Mouse (Mus musculus): ENCODE measurements around the gene Creld2.
"Not testable (repeated sequence)": the region's sequence is repeated elsewhere in the genome, so short reads cannot be mapped to it uniquely, and the experiment has no call there.

Creld2 gene

DNA sequence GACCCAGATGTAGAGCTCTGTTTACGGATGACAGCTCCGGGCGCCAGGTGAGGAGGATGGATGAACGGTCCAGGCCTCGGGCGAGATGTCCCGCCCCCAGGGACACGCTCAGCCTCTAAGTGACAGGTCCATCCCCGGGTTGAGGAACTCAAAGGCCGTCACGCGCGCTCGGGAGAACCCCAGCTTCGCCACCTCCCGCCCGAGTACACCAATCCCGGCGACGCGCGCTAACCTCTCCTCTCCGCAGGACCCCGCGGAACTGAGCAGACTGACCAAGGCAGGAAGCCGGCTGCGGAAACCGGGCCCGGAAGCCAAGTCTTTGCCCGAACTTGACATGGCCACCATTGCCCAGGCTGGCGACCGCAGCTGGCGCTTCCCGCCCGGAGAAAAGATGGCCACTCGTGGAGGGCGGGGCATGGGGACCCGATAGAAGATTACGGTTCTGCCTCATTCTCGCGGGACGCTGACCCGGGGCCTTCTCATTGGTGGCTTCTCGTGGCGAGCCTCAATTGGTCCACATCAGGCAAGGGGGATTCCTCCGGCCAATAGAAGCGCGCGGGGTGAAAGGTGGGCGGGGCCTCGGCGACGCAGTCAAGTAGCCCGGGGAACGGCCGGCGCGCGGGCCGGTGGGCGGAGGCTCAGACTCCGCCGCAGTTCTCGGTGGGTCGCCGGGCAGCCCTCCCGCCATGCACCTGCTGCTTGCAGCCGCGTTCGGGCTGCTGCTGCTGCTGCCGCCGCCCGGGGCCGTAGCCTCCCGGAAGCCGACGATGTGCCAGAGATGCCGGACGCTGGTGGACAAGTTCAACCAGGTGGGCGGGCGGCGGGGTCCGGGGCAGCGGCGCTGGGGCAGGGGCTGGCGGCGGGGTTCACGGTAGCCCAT lies at the start of gene Creld2, which contains the start of gene Alg12:
Creld2 (plus strand) TSS at position 621 of the 880 bp plus-strand sequence.
Alg12 (minus strand) TSS at position 293 of the 880 bp plus-strand sequence.
- peak; percentile 99 for DNase-seq

DNA sequence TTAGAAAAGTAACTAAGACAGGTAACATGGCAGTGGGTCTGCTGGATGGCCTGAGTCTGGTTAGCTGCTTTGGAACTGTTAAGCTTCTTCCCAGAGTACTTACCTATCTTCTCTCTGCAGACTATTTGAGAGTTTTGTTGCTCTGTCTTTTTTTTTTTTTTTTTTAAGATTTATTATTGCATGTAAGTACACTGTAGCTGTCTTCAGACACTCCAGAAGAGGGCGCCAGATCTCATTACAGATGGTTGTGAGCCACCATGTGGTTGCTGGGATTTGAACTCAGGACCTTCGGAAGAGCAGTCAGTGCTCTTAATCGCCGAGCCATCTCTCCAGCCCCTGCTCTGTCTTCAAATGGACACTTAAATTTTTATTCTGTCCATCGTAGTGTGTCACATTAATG lies 44.8 kb upstream of the Creld2 start:
- not testable (repeated sequence) for DNase-seq

DNA sequence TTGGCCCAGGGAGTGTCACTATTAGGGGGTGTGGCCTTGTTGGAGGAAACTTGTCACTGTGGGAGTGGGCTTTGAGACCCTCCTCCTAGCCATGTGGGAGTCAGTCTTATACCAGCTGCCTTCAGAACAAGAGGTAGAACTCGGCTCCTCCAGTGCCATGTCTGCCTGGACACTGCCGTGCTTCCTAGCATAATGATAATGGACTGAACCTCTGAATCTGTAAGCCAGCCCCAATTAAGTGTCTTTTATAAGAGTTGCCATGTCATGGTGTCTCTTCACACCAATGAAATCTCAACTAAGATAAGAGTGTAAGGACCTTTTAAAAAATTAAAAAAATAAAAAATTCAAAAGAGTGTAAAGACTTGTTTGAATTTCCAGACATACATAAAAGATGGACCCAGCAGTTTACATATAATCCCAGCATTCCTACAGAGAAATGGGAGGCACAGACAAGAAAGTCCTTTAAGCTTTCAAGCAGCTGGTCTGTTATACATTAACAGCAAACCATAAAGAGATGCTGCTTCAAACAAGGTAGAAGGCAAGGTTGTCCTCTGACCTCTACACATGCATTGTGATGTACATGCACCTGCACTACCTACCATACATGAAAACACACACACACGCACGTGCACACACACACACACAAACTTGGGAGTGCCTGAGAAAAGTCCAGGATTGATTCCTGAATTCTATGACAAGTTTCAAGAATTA lies 27.2 kb upstream of the Creld2 start:
- no peak for DNase-seq

DNA sequence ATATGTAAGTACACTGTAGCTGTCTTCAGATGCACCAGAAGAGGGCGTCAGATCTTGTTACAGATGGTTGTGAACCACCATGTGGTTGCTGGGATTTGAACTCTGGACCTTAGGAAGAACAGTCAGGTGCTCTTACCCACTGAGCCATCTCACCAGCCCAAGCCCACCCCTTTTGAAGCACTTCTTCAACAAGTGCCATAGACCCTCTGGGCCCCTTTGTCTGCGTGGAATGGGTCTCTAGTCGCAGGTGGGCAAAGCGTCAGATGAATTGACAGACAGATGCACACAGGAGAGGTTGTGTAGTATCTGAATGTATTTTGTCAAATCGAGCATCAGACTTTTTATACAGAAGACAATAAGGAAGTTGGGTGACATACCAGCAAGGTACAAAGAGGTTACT lies 24.7 kb upstream of the Creld2 start:
- DNase-seq = not testable (repeated sequence)

DNA sequence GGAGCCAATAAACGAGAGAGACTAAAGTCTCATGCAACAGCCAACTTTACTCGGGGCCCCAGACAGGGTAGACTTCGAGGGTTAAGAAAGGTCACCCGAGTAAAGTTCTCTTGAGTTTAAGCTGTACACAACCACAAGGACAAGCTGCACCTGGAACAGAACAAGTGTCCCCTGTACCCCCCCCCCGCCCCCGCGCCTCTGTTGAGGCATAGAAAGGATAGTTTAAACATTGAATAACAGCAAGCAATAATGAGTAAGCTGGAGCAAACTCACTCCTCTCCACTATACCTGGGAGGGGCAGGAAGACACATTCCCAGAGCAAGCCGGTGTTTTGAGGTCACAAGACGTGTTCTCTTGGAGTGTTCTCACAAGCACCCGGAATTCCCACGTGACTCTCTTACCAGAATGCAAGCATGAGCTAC lies 19.5 kb upstream of the Creld2 start:
- DNase-seq = peak; percentile 41

DNA sequence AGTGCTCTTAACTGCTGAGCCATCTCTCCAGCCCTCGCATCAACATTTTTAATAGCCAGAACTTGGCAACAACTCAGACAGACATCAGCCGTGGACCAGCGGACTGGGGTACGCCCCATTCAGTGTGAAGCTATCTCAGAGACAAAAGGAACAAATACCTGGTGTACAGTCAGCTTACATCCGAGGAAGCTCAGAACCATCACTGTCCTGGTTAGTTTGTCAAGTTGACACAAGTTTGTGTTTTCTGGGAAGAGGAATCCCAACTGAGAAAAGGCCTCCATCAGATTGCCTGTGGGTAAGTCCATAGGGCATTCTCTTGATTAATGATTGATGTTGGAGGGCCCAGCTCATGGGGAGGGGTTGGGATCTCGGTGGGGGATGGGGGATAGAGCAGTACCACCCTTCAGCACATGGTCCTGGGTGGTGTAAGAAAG lies 18.5 kb upstream of the Creld2 start:
- no peak for DNase-seq

DNA sequence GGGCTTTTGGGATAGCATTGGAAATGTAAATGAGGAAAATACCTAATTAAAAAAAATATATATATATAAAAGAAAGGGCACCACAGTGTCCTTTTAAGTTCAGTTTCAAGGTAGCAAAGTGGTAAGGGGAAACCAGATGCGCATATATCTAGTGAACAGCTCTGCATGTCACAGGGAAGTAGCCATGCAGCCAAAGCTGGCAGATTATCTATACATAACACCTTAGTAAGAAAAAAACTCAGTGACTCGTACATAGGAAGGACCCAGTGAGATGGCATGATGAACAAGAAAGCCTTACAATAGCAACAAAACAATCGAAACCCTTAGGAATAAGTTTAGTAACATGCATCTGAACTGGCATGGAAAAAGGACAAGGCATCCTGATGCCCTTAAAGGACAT lies 17.5 kb upstream of the Creld2 start:
- DNase-seq = no peak

DNA sequence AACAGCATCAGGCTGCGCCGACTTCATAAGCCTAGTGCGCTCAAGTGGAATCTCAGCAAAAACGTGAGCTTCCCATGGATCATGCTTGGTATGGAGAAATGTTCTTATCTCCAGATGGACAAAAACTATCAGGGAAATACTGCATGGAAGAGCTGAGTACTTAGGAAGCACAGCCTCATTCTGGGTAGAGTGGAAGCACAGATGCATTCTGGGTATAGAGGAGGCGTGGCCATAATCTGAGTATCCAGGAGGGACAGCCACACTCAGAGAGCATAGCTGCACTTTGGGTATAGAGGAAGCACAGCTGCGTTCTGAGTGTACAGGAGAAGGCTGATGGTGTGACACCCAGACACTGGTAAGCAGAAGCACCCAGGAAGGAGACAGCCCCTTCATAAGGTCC lies 17.1 kb upstream of the Creld2 start:
- DNase-seq = no peak

DNA sequence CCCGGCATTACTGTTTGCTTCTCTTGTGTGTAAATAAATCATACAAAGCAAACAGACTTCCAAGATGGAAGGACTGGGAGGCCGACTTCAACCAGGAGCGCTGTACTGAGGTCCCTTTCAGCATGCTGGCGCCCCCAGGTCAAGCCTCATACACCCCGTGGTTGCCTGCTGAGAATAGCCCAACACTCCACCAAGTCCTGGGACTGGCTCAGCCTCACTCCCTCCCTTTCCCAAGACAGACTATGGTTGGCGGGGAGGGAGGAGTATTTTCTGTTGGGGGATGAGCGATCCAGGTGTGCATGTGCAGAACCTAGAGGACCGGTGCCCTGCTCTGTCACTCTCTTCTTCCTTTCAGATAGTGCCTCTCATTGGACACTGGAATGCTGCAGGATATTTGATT lies 11.3 kb upstream of the Creld2 start:
- no peak for DNase-seq

DNA sequence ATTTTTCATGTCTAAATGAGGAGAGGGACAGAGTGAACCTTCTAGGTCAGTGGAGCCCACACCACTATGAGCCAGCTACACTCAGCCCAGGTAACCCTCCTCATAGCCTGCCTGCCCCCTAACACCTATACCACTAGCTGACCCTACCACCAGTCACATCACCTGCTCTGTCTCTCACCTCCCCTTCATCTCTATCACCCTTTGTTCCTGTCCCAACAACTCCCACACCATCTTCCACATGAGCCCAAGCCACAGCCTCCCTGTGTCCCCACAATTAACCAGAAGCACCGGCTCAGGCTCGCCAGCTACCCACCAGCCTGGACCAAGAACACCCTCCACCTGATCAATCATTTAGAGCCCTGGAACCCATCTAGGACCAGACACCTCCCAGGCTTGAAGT lies 9.1 kb upstream of the Creld2 start:
- no peak for DNase-seq

DNA sequence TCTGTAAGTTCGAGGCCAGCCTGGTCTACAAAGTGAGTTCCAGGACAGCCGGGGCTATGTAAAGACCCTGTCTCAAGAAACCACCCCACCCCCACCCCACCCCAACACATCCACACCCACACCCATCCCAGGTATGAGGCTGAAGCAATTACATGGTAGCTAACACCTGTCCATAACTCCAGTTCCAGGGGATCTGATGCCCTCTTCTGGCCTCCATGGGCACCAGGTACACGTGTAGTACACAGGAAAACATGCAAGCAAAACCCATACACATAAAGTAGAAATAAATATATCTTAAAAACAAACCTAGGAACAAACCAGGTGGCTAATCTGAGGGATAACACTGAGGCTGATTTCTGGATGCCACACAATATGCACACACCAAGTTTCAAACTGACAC lies 6.2 kb upstream of the Creld2 start:
- DNase-seq = no peak

DNA sequence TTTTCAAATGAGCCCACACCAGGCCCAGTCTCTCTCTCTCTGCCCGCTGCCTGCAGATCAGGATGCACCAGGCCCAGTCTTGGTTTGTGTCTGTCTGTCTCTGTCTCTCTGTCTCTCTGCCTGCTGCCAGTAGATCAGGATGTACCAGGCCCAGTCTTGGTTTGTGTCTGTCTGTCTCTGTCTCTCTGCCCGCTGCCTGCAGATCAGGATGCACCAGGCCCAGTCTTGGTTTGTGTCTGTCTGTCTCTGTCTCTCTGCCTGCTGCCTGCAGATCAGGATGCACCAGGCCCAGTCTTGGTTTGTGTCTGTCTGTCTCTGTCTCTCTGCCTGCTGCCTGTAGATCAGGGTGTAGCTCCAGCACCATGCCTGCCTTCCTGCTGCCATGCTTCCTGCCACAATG lies 5.6 kb upstream of the Creld2 start:
- not testable (repeated sequence) for DNase-seq

DNA sequence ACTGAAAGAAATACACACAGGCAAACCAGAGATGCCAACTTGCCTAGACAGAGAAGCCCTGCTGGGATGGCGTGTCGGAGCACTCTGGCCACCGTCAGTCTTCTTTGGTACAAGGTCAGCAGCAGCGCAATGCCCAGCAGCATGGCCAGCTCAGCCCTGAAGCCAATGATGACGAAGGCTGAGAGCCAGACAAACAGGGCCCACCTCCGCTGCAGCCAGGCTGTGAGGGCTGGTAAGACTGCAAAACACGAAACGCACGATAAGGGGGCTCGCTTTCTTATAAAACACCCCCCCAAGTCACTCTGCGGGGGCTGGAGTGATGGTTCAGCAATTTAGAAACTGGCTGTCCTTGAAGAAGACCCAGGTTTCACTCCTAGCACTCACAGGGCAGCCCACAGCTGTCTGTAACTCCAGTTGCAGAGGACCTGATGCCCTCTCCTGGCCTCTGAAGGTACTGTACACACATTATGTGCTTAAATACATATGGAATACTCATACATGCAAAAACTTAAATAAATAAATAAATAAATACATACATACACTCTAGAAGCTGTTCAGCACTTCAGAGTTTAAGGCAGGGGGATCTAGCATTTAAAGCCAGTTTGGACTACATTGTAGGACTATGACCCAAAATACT lies 4.9 kb upstream of the Creld2 start:
- no peak for DNase-seq

DNA sequence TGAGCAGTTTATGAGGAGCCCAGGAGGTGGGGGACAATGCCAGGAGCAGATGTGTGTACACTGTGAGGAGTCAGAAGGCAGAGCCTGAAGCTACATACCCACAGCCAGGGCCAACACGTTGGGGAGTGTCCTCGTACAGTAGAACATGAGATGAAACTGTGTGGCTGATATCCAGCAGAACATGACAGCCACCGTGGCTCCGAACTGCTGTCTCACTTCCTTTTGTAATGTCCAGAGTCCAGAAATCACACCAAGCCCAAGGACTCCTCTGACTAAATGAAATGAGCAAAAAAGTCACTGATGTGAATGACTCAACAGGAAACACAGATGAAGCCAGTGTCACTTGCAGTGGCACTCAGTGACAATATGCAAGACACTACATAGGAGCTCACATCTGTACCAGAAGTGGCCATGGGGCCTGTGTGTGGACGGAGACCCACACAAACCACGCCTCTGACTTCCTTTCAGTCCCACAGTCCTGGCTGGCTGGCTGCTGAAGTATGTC lies 4.2 kb upstream of the Creld2 start:
- DNase-seq = no peak

DNA sequence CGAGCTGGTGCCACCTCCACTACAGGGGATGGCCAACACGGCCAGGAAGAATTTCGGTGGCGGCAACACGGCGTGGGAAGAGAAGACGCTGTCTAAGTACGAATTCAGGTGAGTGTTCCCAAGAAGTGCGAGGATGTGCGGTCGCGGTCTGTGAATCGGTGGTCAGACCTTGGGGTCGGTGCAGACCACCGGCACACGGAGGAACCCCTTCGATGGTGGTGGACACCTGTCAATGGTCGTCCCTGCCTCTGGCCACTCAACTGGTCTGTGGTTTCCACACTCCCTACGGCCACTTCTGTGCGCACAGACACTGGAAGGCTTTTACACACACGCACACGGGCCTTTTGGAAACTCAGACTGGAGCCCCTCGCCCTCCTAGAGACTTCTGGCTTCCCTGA lies 459 bp downstream of the Creld2 start:
- no peak for DNase-seq

DNA sequence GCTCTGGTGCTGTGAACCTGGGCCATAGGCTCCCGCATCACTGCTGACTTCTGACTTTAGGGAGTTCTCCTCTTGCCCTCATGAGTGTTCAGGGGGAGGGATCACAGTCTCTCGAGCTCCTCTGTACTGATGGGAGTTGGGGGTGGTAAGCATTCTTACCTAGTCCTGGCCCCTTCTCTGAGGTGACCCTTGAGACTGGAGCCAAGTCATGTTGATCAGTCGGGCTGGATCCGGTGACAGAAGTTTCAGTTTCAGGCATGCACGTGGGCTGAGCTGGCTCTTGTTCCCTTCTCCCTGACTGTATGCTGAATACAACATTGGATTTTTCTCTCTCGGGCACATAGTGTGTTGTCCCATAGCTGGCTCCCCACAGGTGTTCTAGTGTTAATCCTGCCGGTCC lies 2.0 kb downstream of the Creld2 start:
- no peak for DNase-seq

DNA sequence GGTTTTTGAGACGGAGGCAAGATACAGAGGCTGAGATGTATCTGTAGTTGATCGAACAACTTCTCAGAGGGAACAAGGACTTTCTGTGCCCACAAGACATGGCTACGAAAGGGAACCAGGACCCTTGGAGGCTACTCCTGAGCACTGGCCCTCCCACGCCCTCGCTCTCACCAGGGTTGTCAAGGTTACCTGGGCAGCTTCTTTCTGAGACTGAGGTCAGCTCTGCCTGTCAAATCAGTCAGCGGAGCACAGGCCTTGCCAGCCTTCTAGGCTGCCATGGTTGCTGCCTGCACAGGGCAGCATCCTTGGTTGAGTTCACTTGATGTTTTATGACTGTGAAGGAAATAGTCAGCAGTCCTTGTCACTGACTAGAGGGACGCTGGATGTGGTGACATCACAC lies 3.1 kb downstream of the Creld2 start:
- DNase-seq = no peak

DNA sequence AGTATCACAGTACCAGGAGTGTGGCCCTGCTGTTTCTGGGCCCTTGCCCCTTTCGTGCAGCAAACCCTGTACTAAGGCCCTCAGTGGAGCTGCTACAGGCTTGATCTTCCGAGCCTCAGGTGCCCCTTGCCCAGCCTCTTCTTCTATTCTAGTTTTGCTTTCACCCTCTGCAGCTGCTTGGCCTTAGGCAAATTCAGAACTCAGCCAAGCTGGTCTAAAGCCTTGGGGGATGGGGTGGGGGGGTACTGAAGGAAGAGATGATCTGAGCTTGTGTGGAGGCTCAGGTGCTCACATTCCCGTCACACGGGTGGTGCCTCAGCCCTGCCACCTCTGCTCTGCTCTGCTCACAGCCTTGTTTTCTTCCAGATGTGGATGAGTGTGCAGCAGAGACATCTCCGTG lies 3.9 kb downstream of the Creld2 start:
- DNase-seq = no peak

DNA sequence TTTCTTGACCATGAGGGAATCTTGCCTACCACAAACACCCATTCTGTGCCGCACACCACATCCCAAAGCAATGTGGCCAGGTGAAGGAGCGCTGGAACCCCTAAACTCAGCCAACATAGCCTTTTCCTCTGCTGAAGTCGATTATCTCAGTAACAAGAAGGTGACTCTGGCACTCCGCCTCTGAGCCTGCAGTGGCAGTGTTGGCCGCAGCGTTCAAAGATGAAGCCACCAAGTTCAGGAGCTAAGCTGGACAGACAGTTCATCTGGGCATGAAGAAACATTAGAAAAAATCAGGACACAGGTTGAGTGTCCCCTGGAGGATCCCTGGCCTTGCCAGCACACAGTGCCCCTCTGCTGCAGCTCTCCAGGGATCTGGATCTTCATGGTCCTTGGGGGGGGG lies 8.0 kb downstream of the Creld2 start:
- DNase-seq = no peak

DNA sequence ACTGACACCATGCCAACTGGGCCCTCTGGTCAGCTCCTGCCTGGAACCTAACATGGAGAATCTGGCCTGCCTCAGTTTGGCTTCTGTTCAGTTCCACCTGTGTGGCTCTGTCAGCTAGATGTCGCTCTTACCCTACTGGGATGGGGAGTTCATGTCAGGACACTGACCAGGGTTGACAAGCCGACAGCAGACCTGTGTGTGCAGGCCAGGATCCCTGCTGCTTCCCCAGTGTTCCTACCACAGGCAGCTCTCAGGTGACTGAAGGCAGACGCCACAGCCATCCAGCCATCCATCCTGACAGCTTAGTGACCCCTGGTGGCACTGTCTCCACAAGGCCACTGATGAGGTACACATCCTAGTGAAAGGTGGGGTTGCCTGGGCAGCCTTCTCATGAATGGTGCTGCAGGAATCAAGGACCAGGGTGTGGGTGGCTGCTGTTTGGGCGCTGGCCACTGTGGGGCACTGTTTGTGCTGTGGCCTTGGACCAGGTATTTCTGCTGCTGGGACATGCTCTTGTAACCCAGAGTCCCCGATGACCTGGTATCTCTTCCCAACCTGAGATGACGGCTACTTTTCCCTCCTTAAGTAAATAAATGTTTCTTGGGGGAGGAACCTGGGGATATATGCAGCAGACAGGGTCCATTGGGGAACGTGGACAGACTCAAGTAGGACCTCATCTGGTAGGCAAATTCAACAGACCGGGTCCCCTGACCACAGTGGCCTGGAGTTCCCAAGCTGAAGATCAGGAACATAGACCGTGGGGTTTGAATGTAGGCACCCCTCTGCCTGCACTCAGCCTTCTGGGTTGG lies 8.7 kb downstream of the Creld2 start:
- peak; percentile 78 for DNase-seq

DNA sequence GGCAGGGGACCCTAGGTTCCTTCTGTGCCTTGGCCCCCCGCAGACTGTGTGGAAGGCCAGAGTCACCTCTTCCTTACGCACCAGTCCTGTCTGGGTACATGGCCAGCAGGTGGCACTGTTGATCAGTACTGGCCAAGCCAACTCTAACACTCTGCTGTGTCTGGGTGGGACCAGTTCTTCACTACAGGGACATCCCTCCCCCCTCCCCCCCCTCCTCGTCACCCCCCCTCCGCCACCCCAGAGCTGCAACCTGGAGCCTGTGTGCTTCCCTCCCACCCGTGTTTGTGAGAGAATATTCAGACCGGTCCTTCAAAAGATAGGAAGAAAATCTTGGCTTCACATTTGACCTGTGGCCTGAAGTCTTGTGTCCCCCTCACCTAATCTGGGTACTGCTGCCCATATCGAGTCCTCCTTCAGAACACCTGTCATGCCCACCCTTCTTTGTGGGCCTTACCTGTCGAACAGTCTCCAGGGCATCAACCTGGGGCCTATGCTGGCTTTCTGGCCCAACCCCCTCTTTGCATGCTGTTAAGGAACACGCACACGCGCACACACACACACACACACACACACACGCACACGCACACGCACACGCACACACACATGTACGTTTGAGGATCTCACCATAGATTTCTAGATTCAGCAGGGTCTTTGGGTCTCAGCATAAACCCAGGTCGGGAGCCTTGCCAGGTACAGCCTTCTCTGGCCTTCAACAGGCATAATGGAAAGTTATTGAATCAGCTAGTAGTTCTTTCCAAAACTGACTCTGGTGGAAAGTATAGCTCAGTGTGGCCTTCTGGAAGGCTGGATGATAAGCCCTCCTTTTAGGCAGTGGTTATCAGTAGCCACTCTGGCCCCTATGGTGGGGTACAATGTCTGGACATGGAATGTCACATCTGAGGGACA lies 9.6 kb downstream of the Creld2 start:
- DNase-seq = peak; percentile 96
